Mouse (Mus musculus) cerebellum, adult 9-10 months (tissue): Measurements from ENCODE around the gene Olfr1206.

Source experiments
- DNase-seq: peaks from one replicate; pipeline ENCODE4 v3.0.0; 2022

Olfr1206 gene

DNA sequence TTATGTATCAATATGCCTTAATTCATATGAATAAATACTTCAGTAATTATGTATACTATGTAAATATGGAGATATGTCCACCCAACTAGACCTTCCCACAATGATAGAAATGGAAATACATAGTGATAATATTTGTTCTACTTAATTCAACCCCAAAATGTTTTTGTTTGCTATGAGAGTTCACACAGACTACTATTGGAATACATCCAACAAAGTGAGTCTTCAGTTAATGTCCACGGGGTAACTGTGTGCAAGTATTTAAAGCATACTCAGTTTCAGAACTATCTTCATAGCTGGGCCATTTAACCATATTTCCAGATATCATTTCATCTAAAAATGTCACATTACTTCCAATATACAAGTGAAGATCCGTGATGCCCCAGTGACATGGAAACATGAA lies at the start of gene Olfr1206:
TSS of gene Olfr1206 (plus strand) at position 301 of the 400 bp plus-strand sequence.
- DNase-seq, result no peak

DNA sequence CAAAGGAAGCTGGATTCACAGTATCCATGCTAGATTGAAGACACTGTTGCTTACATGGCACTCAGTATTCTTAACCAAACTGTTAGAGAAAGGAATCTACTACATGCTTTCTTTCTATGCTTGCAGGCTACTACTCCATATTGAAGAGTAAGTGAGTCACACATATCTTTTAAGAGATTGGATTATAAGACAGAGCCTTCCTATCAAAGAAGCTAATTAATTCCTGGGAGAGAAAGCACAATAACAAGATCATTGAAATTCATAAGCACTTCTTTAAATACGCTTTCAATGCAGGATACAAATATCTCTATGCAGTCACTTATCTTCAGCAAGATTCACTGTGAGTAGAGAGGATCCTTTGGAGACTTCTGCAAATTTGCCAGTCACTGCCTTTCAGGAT lies 48.8 kb upstream of the Olfr1206 start, which contains the start of gene Olfr1202:
TSS of gene Olfr1202 (plus strand) at position 301 of the 400 bp plus-strand sequence.
- no peak for DNase-seq

DNA sequence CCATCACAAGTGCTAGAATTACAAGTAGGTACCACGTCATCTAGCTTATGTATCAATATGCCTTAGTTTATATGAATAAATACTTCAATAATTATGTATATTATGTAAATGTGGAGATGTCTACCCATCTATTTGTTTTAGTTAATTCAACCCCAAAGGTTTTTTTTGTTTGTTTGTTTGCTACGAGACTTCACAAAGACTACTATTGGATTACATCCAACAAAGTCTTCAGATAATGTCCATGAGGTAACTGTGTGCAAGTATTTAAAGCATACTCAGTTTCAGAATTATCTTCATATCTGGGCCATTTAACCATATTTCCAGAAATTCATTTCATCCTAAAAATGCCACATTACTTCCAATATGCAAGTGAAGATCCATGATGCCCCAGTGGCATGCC lies 33.6 kb upstream of the Olfr1206 start, which contains the start of gene Olfr1205:
TSS of gene Olfr1205 (plus strand) at position 301 of the 400 bp plus-strand sequence.
- no peak for DNase-seq

DNA sequence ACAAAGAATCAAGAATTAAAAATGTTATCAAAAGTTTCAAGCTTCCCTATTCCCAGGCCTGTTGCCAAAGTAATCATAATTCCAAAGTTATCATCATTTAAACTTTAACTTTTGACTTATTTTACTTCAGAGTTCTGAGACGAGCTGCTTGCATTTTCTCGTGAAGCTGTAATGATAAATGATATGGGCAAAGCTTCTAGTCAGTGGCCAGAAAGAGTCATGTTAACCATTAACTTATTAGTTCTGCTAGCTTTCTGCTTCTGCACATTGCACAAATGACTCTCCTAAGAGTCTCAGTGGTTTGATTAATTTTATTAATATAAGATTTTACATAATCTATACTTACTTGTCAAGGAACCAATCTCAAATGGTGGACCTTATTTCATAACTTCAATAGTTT lies 24.6 kb upstream of the Olfr1206 start:
- DNase-seq, result no peak

DNA sequence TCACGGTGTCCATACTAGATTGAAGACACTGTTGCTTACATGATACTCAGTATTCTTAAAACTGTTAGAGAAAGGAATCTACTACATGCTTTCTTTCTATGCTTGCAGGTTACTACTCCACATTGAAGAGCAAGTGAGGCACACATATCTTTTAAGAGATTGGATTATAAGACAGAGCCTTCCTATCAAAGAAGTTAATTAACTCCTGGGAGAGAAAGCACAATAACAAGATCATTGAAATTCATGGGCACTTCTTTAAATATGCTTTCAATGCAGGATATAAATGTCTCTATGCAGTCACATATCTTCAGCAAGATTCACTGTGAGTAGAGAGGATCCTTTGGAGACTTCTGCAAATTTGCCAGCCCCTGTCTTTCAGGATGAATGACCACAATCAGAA lies 14.0 kb upstream of the Olfr1206 start, which contains the start of gene Olfr1204:
TSS of gene Olfr1204 (plus strand) at position 301 of the 400 bp plus-strand sequence.
- no peak for DNase-seq

DNA sequence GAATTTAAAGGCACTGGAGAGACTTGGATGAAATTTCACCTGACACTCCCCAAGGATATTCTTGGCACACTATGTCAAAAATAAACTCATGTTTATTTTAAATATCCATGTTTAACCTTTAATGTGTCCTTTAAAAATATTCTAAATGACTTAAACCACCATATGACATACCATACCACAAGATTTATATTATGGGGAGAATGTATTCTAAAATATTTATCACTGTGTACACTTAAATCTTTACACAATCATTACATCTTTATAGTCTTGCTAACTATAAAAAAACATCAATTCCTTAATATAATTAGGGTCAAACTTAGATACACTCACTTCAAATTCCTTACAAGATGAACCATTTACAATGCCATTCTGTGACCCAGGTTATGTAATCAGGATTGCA lies 39.2 kb downstream of the Olfr1206 start, which contains the start of gene Olfr1208:
TSS of gene Olfr1208 (minus strand) at position 101 of the 400 bp plus-strand sequence.
- no peak for DNase-seq

DNA sequence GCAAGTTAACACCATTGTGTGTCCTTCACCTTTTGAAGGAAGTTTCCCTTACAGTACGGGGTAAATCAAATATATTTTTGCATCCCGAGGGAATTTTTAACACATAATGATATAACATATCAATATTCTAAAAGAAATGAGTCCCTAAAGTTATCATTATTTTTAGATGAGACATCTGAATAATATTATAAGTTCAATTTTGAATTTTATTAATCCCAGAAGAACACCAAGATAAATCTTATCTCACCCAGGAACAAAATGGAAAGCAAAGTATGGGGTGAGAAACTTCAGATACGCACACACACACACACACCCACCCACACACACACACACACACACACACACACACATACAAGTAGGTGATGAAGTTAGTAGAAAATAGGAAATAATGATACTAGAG lies 52.0 kb downstream of the Olfr1206 start, which contains the start of gene Olfr1209:
TSS of gene Olfr1209 (minus strand) at position 101 of the 400 bp plus-strand sequence.
- DNase-seq, result no peak
